In genomic region chr10:78366851-78367312, GRCm38 (mm10) we compare ENCODE assay signal across 11 mouse cellular contexts. TPM values are rescaled to one million over a fixed set of nuclear protein-coding genes. Genes with fewer than 3 reads are reported as not detected.
A peak's percentile ranks its signal among the peaks of the same experiment; 100 is the strongest.
DNase-seq lines count a peak whose midpoint lies in the region; ATAC-seq and TF ChIP-seq lines count a peak whose summit lies in the region.
"Had no signal": no experiment of that assay in that cellular context is flagged by ENCODE, and none has a peak within 500 bp of the region (broad histone marks: within the 10 kb centered on the region; RNA-seq: fewer than 3 reads in every experiment).

No protein-coding gene starts in this region.

- no peak for ATAC-seq in lung, embryonic 14.5 days (ENCODE audit: insufficient read depth)
- ATAC-seq in liver, embryonic 11.5 days (replicated peaks; ENCODE audit: low FRiP score) = peak; percentile 88
- peak; percentile 84 for ATAC-seq in stomach, embryonic 15.5 days (ENCODE audit: insufficient read depth, low FRiP score, low read depth)
- ATAC-seq in inflammation-experienced regulatory T-cells, adult 6 months = no peak
- ATAC-seq in neural tube, embryonic 15.5 days (ENCODE audit: low FRiP score) = no peak
- ATAC-seq in forebrain, embryonic 12.5 days (ENCODE audit: low FRiP score) = no peak

- 0 out of 2 replicates have a peak, but pooled peaks cover 3% of the 10 kb centered on the region for H3K4me1 ChIP-seq in lung, embryonic 14.5 days (ENCODE audit: insufficient read depth)
- H3K4me1 ChIP-seq in embryonic fibroblast, embryonic 13.5 days (ENCODE audit: control insufficient read depth, insufficient read depth, low read length) = peaks cover 12% of the 10 kb centered on the region; the same call in 1 of the 2 replicates
- H3K4me1 ChIP-seq in liver, embryonic 11.5 days (replicated peaks; ENCODE audit: control insufficient read depth, insufficient read depth, low read length) = peaks cover 28% of the 10 kb centered on the region
- H3K4me1 ChIP-seq in stomach, embryonic 15.5 days = 0 out of 2 replicates have a peak, but pooled peaks cover 7% of the 10 kb centered on the region
- no peaks in the 10 kb centered on the region for H3K4me1 ChIP-seq in neural tube, embryonic 15.5 days
- H3K4me1 ChIP-seq in forebrain, embryonic 12.5 days = peaks cover 4% of the 10 kb centered on the region; the same call in 1 of the 2 replicates
- H3K4me1 ChIP-seq: embryonic facial prominence, embryonic 13.5 days had no signal

- TF ChIP-seq CTCF in lung, embryonic 14.5 days (IDR thresholded peaks at IDR 0.05; ENCODE audit: low read depth) = no peak
- no peak for TF ChIP-seq CTCF in embryonic fibroblast, embryonic 13.5 days (IDR thresholded peaks at IDR 0.05; ENCODE audit: borderline replicate concordance, insufficient read depth, low read length)

- H3K9ac ChIP-seq in lung, embryonic 14.5 days = no peak overlapping the region
- peak overlapping the region; percentile 20; the same call in 1 of the 2 replicates for H3K9ac ChIP-seq in liver, embryonic 11.5 days (ENCODE audit: low read depth, low read length)
- H3K9ac ChIP-seq in stomach, embryonic 15.5 days = no peak overlapping the region
- no peak overlapping the region for H3K9ac ChIP-seq in neural tube, embryonic 15.5 days (replicated peaks)
- H3K9ac ChIP-seq in forebrain, embryonic 12.5 days = no peak overlapping the region
- H3K9ac ChIP-seq: embryonic facial prominence, embryonic 13.5 days had no signal

- H3K4me2 ChIP-seq in lung, embryonic 14.5 days = peak overlapping the region; percentile 20; the same call in 1 of the 2 replicates
- peak overlapping the region; percentile 49 for H3K4me2 ChIP-seq in liver, embryonic 11.5 days
- H3K4me2 ChIP-seq in stomach, embryonic 15.5 days = no peak overlapping the region; the same call in 1 of the 2 replicates
- H3K4me2 ChIP-seq in neural tube, embryonic 15.5 days = no peak overlapping the region
- no peak overlapping the region for H3K4me2 ChIP-seq in forebrain, embryonic 12.5 days
- H3K4me2 ChIP-seq: embryonic facial prominence, embryonic 13.5 days had no signal

- no peak overlapping the region for H3K27ac ChIP-seq in lung, embryonic 14.5 days (ENCODE audit: low read depth)
- peak overlapping the region; percentile 15 for H3K27ac ChIP-seq in embryonic fibroblast, embryonic 13.5 days (ENCODE audit: insufficient read depth, low read length)
- H3K27ac ChIP-seq in liver, embryonic 11.5 days (ENCODE audit: low read depth, low read length) = peak overlapping the region; percentile 87
- H3K27ac ChIP-seq in stomach, embryonic 15.5 days = peak overlapping the region; percentile 11; the same call in 1 of the 2 replicates
- H3K27ac ChIP-seq in neural tube, embryonic 15.5 days (replicated peaks) = no peak overlapping the region
- H3K27ac ChIP-seq in forebrain, embryonic 12.5 days = no peak overlapping the region
- H3K27ac ChIP-seq: embryonic facial prominence, embryonic 13.5 days had no signal

- H3K9me3 ChIP-seq in lung, embryonic 14.5 days (ENCODE audit: low read depth, low read length) = no peaks in the 10 kb centered on the region
- no peaks in the 10 kb centered on the region for H3K9me3 ChIP-seq in liver, embryonic 11.5 days (ENCODE audit: control insufficient read depth, low read length)
- H3K9me3 ChIP-seq in stomach, embryonic 15.5 days = no peaks in the 10 kb centered on the region
- no peaks in the 10 kb centered on the region for H3K9me3 ChIP-seq in neural tube, embryonic 15.5 days (replicated peaks)
- no peaks in the 10 kb centered on the region for H3K9me3 ChIP-seq in forebrain, embryonic 12.5 days
- H3K9me3 ChIP-seq: embryonic facial prominence, embryonic 13.5 days had no signal

- 39% methylated on average over 9 of the region's 9 CpGs for WGBS in lung, embryonic 14.5 days
- 14% methylated on average over 9 of the region's 9 CpGs for WGBS in liver, embryonic 11.5 days
- WGBS in stomach, embryonic 15.5 days = 35% methylated on average over 9 of the region's 9 CpGs
- WGBS in neural tube, embryonic 15.5 days = 77% methylated on average over 9 of the region's 9 CpGs
- WGBS in forebrain, embryonic 12.5 days = 71% methylated on average over 9 of the region's 9 CpGs

- TF ChIP-seq POLR2A in embryonic fibroblast, embryonic 13.5 days (IDR thresholded peaks at IDR 0.05; ENCODE audit: low read depth, low read length) = no peak

- no peak overlapping the region for H3K4me3 ChIP-seq in lung, embryonic 14.5 days (ENCODE audit: low read depth, low read length)
- no peak overlapping the region for H3K4me3 ChIP-seq in embryonic fibroblast, embryonic 13.5 days (ENCODE audit: insufficient read depth, low read length)
- H3K4me3 ChIP-seq in liver, embryonic 11.5 days (ENCODE audit: low read depth, low read length) = no peak overlapping the region
- no peak overlapping the region for H3K4me3 ChIP-seq in stomach, embryonic 15.5 days (replicated peaks)
- H3K4me3 ChIP-seq in neural tube, embryonic 15.5 days (replicated peaks) = no peak overlapping the region
- no peak overlapping the region for H3K4me3 ChIP-seq in forebrain, embryonic 12.5 days (replicated peaks)
- H3K4me3 ChIP-seq: embryonic facial prominence, embryonic 13.5 days had no signal

- no peaks in the 10 kb centered on the region for H3K36me3 ChIP-seq in lung, embryonic 14.5 days (ENCODE audit: insufficient read depth)
- H3K36me3 ChIP-seq in liver, embryonic 11.5 days (ENCODE audit: control insufficient read depth, insufficient read depth, low read length) = no peaks in the 10 kb centered on the region
- no peaks in the 10 kb centered on the region for H3K36me3 ChIP-seq in stomach, embryonic 15.5 days
- no peaks in the 10 kb centered on the region for H3K36me3 ChIP-seq in neural tube, embryonic 15.5 days
- H3K36me3 ChIP-seq in forebrain, embryonic 12.5 days (replicated peaks) = no peaks in the 10 kb centered on the region
- H3K36me3 ChIP-seq: embryonic facial prominence, embryonic 13.5 days had no signal

- H3K27me3 ChIP-seq in lung, embryonic 14.5 days (ENCODE audit: insufficient read depth, low read length) = no peaks in the 10 kb centered on the region
- no peaks in the 10 kb centered on the region for H3K27me3 ChIP-seq in liver, embryonic 11.5 days (replicated peaks; ENCODE audit: control insufficient read depth, insufficient read depth, low read length)
- no peaks in the 10 kb centered on the region for H3K27me3 ChIP-seq in stomach, embryonic 15.5 days (replicated peaks)
- H3K27me3 ChIP-seq in neural tube, embryonic 15.5 days (replicated peaks) = no peaks in the 10 kb centered on the region
- H3K27me3 ChIP-seq in forebrain, embryonic 12.5 days = no peaks in the 10 kb centered on the region
- H3K27me3 ChIP-seq: embryonic facial prominence, embryonic 13.5 days had no signal

- no peak for DNase-seq in lung, embryonic 14.5 days
- DNase-seq in lung, adult 18-20 months = no peak
- DNase-seq in liver, embryonic 11.5 days (ENCODE audit: low spot score) = peak; percentile 60
- DNase-seq: gastrocnemius, postnatal 25 days; kidney, postnatal 4 days had no signal

RNA-seq across cellular contexts. Expression of gene Agpat3, which starts 14.6 kb away (rescaled TPM):
- 59.7 and 62.1 TPM in 2 replicates for polyA plus RNA-seq in lung, embryonic 14.5 days (2014; fragmentation: Nextera tagmentation; extraction: Ambion mirVana)
- 43.7 and 45.4 TPM in 2 replicates for polyA plus RNA-seq in embryonic fibroblast, embryonic 13.5 days (2011; ENCODE audit: insufficient read length, low read depth, missing spikeins)
- 28.7 and 32.8 TPM in 2 replicates for polyA plus RNA-seq in liver, embryonic 11.5 days (2014; fragmentation: Nextera tagmentation; extraction: Ambion mirVana)
- 60.7 and 68.0 TPM in 2 replicates for polyA plus RNA-seq in stomach, embryonic 15.5 days (2015; fragmentation: Nextera tagmentation; extraction: Ambion mirVana)
- polyA plus RNA-seq in inflammation-experienced regulatory T-cells, adult 6 months (2017; shearing (Covaris generic)) = 100 to 1,000 TPM in 2 of 3 experiments, 10 to 100 TPM in 1; 93.9 to 109 (median 101) TPM
- polyA plus RNA-seq in neural tube, embryonic 15.5 days (2015; fragmentation: Nextera tagmentation; extraction: Ambion mirVana) = 77.4 and 77.6 TPM in 2 replicates
- polyA plus RNA-seq in forebrain, embryonic 12.5 days (2016; fragmentation: Nextera tagmentation; extraction: Ambion mirVana) = 52.5 and 58.0 TPM in 2 replicates

RNA-seq across cellular contexts. Expression of gene Rrp1, which starts 46.0 kb away (rescaled TPM):
- 239 and 249 TPM in 2 replicates for polyA plus RNA-seq in lung, embryonic 14.5 days (2014; fragmentation: Nextera tagmentation; extraction: Ambion mirVana)
- polyA plus RNA-seq in embryonic fibroblast, embryonic 13.5 days (2011; ENCODE audit: insufficient read length, low read depth, missing spikeins) = 130 and 139 TPM in 2 replicates
- 277 and 293 TPM in 2 replicates for polyA plus RNA-seq in liver, embryonic 11.5 days (2014; fragmentation: Nextera tagmentation; extraction: Ambion mirVana)
- 289 and 316 TPM in 2 replicates for polyA plus RNA-seq in stomach, embryonic 15.5 days (2015; fragmentation: Nextera tagmentation; extraction: Ambion mirVana)
- polyA plus RNA-seq in inflammation-experienced regulatory T-cells, adult 6 months (2017; shearing (Covaris generic)) = 100 to 1,000 TPM in 2 of 3 experiments, 10 to 100 TPM in 1; 90.6 to 113 (median 101) TPM
- polyA plus RNA-seq in neural tube, embryonic 15.5 days (2015; fragmentation: Nextera tagmentation; extraction: Ambion mirVana) = 413 and 414 TPM in 2 replicates
- polyA plus RNA-seq in forebrain, embryonic 12.5 days (2016; fragmentation: Nextera tagmentation; extraction: Ambion mirVana) = 326 and 329 TPM in 2 replicates

RNA-seq across cellular contexts. Expression of gene Cstb, which starts 58.6 kb away (rescaled TPM):
- 201 and 211 TPM in 2 replicates for polyA plus RNA-seq in lung, embryonic 14.5 days (2014; fragmentation: Nextera tagmentation; extraction: Ambion mirVana)
- 386 and 437 TPM in 2 replicates for polyA plus RNA-seq in embryonic fibroblast, embryonic 13.5 days (2011; ENCODE audit: insufficient read length, low read depth, missing spikeins)
- polyA plus RNA-seq in liver, embryonic 11.5 days (2014; fragmentation: Nextera tagmentation; extraction: Ambion mirVana) = 134 and 148 TPM in 2 replicates
- 348 and 423 TPM in 2 replicates for polyA plus RNA-seq in stomach, embryonic 15.5 days (2015; fragmentation: Nextera tagmentation; extraction: Ambion mirVana)
- polyA plus RNA-seq in inflammation-experienced regulatory T-cells, adult 6 months (2017; shearing (Covaris generic)) = 100 to 1,000 TPM; 160 to 186 (median 183) TPM
- 97.0 and 207 TPM in 2 replicates for polyA plus RNA-seq in neural tube, embryonic 15.5 days (2015; fragmentation: Nextera tagmentation; extraction: Ambion mirVana)
- 118 and 120 TPM in 2 replicates for polyA plus RNA-seq in forebrain, embryonic 12.5 days (2016; fragmentation: Nextera tagmentation; extraction: Ambion mirVana)

Comparison
In these comparisons a context has a peak if more than half of its experiments do, and no peak if none do; other contexts are left out.
1. ATAC-seq: peak in liver, embryonic 11.5 days (single experiment) and stomach, embryonic 15.5 days (single experiment); none in lung, embryonic 14.5 days (single experiment), inflammation-experienced regulatory T-cells, adult 6 months (single experiment), neural tube, embryonic 15.5 days (single experiment) and forebrain, embryonic 12.5 days (single experiment).
2. H3K27ac ChIP-seq: peak in embryonic fibroblast, embryonic 13.5 days (single experiment), liver, embryonic 11.5 days (single experiment) and stomach, embryonic 15.5 days (single experiment); none in lung, embryonic 14.5 days (single experiment), neural tube, embryonic 15.5 days (single experiment) and forebrain, embryonic 12.5 days (single experiment).
3. H3K4me2 ChIP-seq: peak in lung, embryonic 14.5 days (single experiment) and liver, embryonic 11.5 days (single experiment); none in stomach, embryonic 15.5 days (single experiment), neural tube, embryonic 15.5 days (single experiment) and forebrain, embryonic 12.5 days (single experiment).